Comparison of ENCODE assay signal across 12 mouse cellular contexts in genomic region chr9:33760701-33761100, GRCm38 (mm10).
"Had no signal": no experiment of that assay in that cellular context is flagged by ENCODE, and none has a peak within 500 bp of the region (broad histone marks: within the 10 kb centered on the region; RNA-seq: fewer than 3 reads in every experiment).

No protein-coding gene starts in this region.

- H3K9me3 ChIP-seq: limb, embryonic 12.5 days; liver, embryonic 15.5 days; midbrain, embryonic 15.5 days; neural tube, embryonic 12.5 days had no signal

- ATAC-seq: hindbrain, postnatal 0 days; midbrain, embryonic 15.5 days had no signal

- H3K27ac ChIP-seq: hindbrain, postnatal 0 days; limb, embryonic 12.5 days; liver, embryonic 15.5 days; macrophage; midbrain, embryonic 15.5 days; neural tube, embryonic 12.5 days had no signal

- H3K4me1 ChIP-seq: limb, embryonic 12.5 days; liver, embryonic 15.5 days; megakaryocyte, embryonic 14.5 days; midbrain, embryonic 15.5 days; neural tube, embryonic 12.5 days had no signal

- H3K4me2 ChIP-seq: limb, embryonic 12.5 days; liver, embryonic 15.5 days; midbrain, embryonic 11.5 days; midbrain, embryonic 15.5 days; neural tube, embryonic 12.5 days had no signal

- H3K4me3 ChIP-seq: limb, embryonic 12.5 days; liver, embryonic 15.5 days; megakaryocyte, embryonic 14.5 days; midbrain, embryonic 15.5 days; neural tube, embryonic 12.5 days had no signal

- H3K27me3 ChIP-seq: limb, embryonic 12.5 days; liver, embryonic 15.5 days; megakaryocyte, embryonic 14.5 days; midbrain, embryonic 15.5 days; neural tube, embryonic 12.5 days had no signal

- DNase-seq: layer of hippocampus, adult 9-11 months; layer of hippocampus, postnatal 36 days; thymus, adult 18-20 months; thymus, postnatal 14 days had no signal

- H3K9ac ChIP-seq: limb, embryonic 12.5 days; liver, embryonic 15.5 days; midbrain, embryonic 15.5 days; neural tube, embryonic 12.5 days had no signal

- H3K36me3 ChIP-seq: limb, embryonic 12.5 days; liver, embryonic 15.5 days; midbrain, embryonic 15.5 days; neural tube, embryonic 12.5 days had no signal
